Mouse (Mus musculus) liver, adult 2 months (tissue): Measurements from ENCODE around the gene Irak2.

Experiments
- CTCF ChIP-seq: fragments of 200-500 bp; IDR thresholded peaks from 2 replicates; pipeline ENCODE4 v1.5.1; 2011; ENCODE audit warnings: low read depth, low read length, control low read depth
- POLR2A ChIP-seq: fragments of 200-500 bp; IDR thresholded peaks from 2 replicates; pipeline ENCODE4 v1.6.1; 2011; ENCODE audit warnings: low read length, control low read depth; ENCODE audit not compliant: insufficient read depth; ENCODE audit errors: extremely low read depth

GRCm38 (mm10) chr6:113604432-113605223 lies 33.6 kb upstream of the Irak2 start, which contains the start of gene Brk1:
- TF ChIP-seq CTCF = peak; percentile 59
- peak; percentile 60 for TF ChIP-seq POLR2A
